Mouse (Mus musculus): ENCODE data around the gene Uqcrc2.
A peak's percentile ranks its signal among the peaks of the same experiment; 100 is the strongest.

- TF ChIP-seq CTCF (IDR thresholded peaks at IDR 0.05; ENCODE audit: control insufficient read depth, insufficient read depth, low read length) (peak; percentile 85), POLR2A (IDR thresholded peaks at IDR 0.05; ENCODE audit: borderline replicate concordance, control insufficient read depth, low read depth, low read length) (no peak)
Measured at GRCm38 (mm10) chr7:120670153-120670875, 35.3 kb downstream of the Uqcrc2 start, which contains the start of gene Pdzd9.
